Mouse (Mus musculus) liver, embryonic 12.5 days (tissue): ENCODE measurements around the gene Smdt1. TPM values are rescaled to one million over a fixed set of nuclear protein-coding genes. Genes with fewer than 3 reads are reported as not detected.
"Not testable (repeated sequence)": the region's sequence is repeated elsewhere in the genome, so short reads cannot be mapped to it uniquely, and the experiment has no call there.

Experiments used
- ATAC-seq: fragments of 200-750 bp; cut with Nextera tagmentation; 2 replicates; pipeline ENCODE4 v1.8.0; 2017; ENCODE audit warnings: moderate number of reproducible peaks, mild to moderate bottlenecking, moderate library complexity
- H3K27ac ChIP-seq: fragments of 300-500 bp; sonication (generic); 2 replicates; pipeline ENCODE4 v1.5.1; 2016; ENCODE audit warnings: mild to moderate bottlenecking
- H3K27me3 ChIP-seq: fragments of 300-500 bp; sonication (generic); replicated peaks from 2 replicates; pipeline ENCODE4 v1.6.1; 2016; ENCODE audit warnings: mild to moderate bottlenecking, moderate library complexity
- H3K36me3 ChIP-seq: fragments of 300-500 bp; sonication (generic); 2 replicates; pipeline ENCODE4 v1.6.1; 2016; ENCODE audit warnings: mild to moderate bottlenecking, moderate library complexity
- H3K4me1 ChIP-seq: fragments of 300-500 bp; sonication (generic); 2 replicates; pipeline ENCODE4 v1.6.1; 2016
- H3K4me2 ChIP-seq: fragments of 300-500 bp; sonication (generic); 2 replicates; pipeline ENCODE4 v1.6.1; 2016; ENCODE audit warnings: mild to moderate bottlenecking, moderate library complexity
- H3K4me3 ChIP-seq: fragments of 300-500 bp; sonication (generic); 2 replicates; pipeline ENCODE4 v1.5.1; 2016; ENCODE audit warnings: mild to moderate bottlenecking, moderate library complexity
- H3K9ac ChIP-seq: fragments of 300-500 bp; sonication (generic); 2 replicates; pipeline ENCODE4 v1.6.1; 2016; ENCODE audit warnings: mild to moderate bottlenecking, moderate library complexity
- H3K9me3 ChIP-seq: fragments of 300-500 bp; sonication (generic); replicated peaks from 2 replicates; pipeline ENCODE4 v1.6.1; 2016; ENCODE audit warnings: mild to moderate bottlenecking, moderate library complexity
- WGBS: fragments of 180-500 bp; shearing (Covaris S2); methylation state at CpG from one replicate; pipeline ENCODE4 v1.1.7; 2016; ENCODE audit not compliant: insufficient replicate concordance; 5-methylcytosine and 5-hydroxymethylcytosine counted together
- microRNA-seq: library from miRNA; unstranded; fragments of <30 nt; microRNA quantifications from one replicate; pipeline ENCODE4, GENCODE M21; 2017
- polyA plus RNA-seq: library from polyadenylated mRNA; unstranded; fragments of >200 nt; fragmentation: Nextera tagmentation; extraction: Ambion mirVana; gene quantifications from 2 replicates; pipeline ENCODE4 v1.2.1, GENCODE M21; 2016

The Smdt1 gene
- polyA plus RNA-seq, 1 experiment from 2014 or later: 196 TPM

GRCm38 (mm10) chr15:82395955-82396354, 57.2 kb downstream of the Smdt1 start:
- not testable (repeated sequence) for H3K4me2 ChIP-seq, H3K4me1 ChIP-seq, H3K4me3 ChIP-seq, H3K9me3 ChIP-seq, H3K27me3 ChIP-seq, H3K27ac ChIP-seq, H3K9ac ChIP-seq, H3K36me3 ChIP-seq
- WGBS: 63% methylated on average over 3 of the region's 3 CpGs
- ATAC-seq: peak; percentile 27; the same call in 1 of the 2 replicates

Small RNAs within 50 kb of the gene (microRNA-seq; reads per million reads assigned to microRNA genes)
- gene Mir7684: not detected

Other genes starting within 250 kb of the Smdt1 start
- 12.2 TPM in 2 replicates for gene Ccdc134, start 211.0 kb upstream of the Smdt1 start, polyA plus RNA-seq
- 96.9 and 99.4 TPM in 2 replicates for gene Srebf2, start 191.8 kb upstream of the Smdt1 start, polyA plus RNA-seq
- 0.31 and 0.37 TPM in 2 replicates for gene Shisa8, start 126.1 kb upstream of the Smdt1 start, polyA plus RNA-seq
- 0.30 TPM in 2 replicates for gene Tnfrsf13c, start 114.6 kb upstream of the Smdt1 start, polyA plus RNA-seq
- 48.3 and 51.2 TPM in 2 replicates for gene Cenpm, start 94.2 kb upstream of the Smdt1 start, polyA plus RNA-seq
- gene 1500009C09Rik, start 86.6 kb upstream of the Smdt1 start, polyA plus RNA-seq: not detected in 2 replicates
- 0.81 and 1.4 TPM in 2 replicates for gene Sept3, start 64.1 kb upstream of the Smdt1 start, polyA plus RNA-seq
- 0.22 and 0.31 TPM in 2 replicates for gene Wbp2nl, start 40.0 kb upstream of the Smdt1 start, polyA plus RNA-seq
- gene Naga, start within 50 bp of the Smdt1 start, polyA plus RNA-seq: 36.5 and 40.8 TPM in 2 replicates
- gene Pheta2, start within 50 bp of the Smdt1 start, polyA plus RNA-seq: 39.1 and 42.8 TPM in 2 replicates
- gene Ndufa6, start 15.4 kb downstream of the Smdt1 start, polyA plus RNA-seq: 368 and 383 TPM in 2 replicates
- 8.0 and 8.1 TPM in 2 replicates for gene Cyp2d22, start 41.3 kb downstream of the Smdt1 start, polyA plus RNA-seq
- not detected in 2 replicates for gene Cyp2d11, start 55.1 kb downstream of the Smdt1 start, polyA plus RNA-seq
- gene Cyp2d10, start 68.2 kb downstream of the Smdt1 start, polyA plus RNA-seq: 10.1 and 11.2 TPM in 2 replicates
- gene Cyp2d9, start 94.5 kb downstream of the Smdt1 start, polyA plus RNA-seq: 0.23 and 0.47 TPM in 2 replicates
- not detected in 2 replicates for gene Cyp2d12, start 216.1 kb downstream of the Smdt1 start, polyA plus RNA-seq